Mouse (Mus musculus) ES-E14 (cell line): ENCODE measurements around the gene Fndc1. TPM values are rescaled to one million over a fixed set of nuclear protein-coding genes. Genes with fewer than 3 reads are reported as not detected.

ENCODE experiments used
- DNase-seq: peaks from one replicate; pipeline ENCODE4 v3.0.0-alpha.2; 2013; ENCODE audit warnings: low read depth, low spot score
- H3K27ac ChIP-seq: 2 replicates; pipeline ENCODE4 v1.5.1; 2012; ENCODE audit warnings: low read depth, mild to moderate bottlenecking, low read length, moderate library complexity, mixed read lengths; ENCODE audit not compliant: poor library complexity, insufficient read depth, severe bottlenecking
- H3K36me3 ChIP-seq: 2 replicates; pipeline ENCODE4 v1.6.1; 2012; ENCODE audit warnings: mild to moderate bottlenecking, low read length, moderate library complexity, mixed read lengths; ENCODE audit not compliant: control insufficient read depth, poor library complexity, insufficient read depth, severe bottlenecking
- H3K4me1 ChIP-seq, 2 experiments: fragments of 150-350 bp in 1 of 2; sonication (generic) in 1 of 2; 2 replicates each; pipeline ENCODE4 v1.6.1; 2012; ENCODE audit warnings: low read length in 2 of 2, mild to moderate bottlenecking in 1 of 2, mixed read lengths in 1 of 2; ENCODE audit not compliant: control insufficient read depth in 2 of 2, insufficient read depth in 2 of 2, poor library complexity in 1 of 2
- H3K4me3 ChIP-seq, 2 experiments: fragments of 150-350 bp in 1 of 2; sonication (generic) in 1 of 2; 2 replicates each; pipeline ENCODE4 v1.5.1; 2012; ENCODE audit warnings: low read length in 2 of 2, low read depth in 1 of 2, mild to moderate bottlenecking in 1 of 2, mixed read lengths in 1 of 2; ENCODE audit not compliant: insufficient read depth in 1 of 2, poor library complexity in 1 of 2, severe bottlenecking in 1 of 2
- H3K9ac ChIP-seq: 2 replicates; pipeline ENCODE4 v1.6.1; 2012; ENCODE audit warnings: low read depth, mild to moderate bottlenecking, low read length, mixed read lengths; ENCODE audit not compliant: poor library complexity, insufficient read depth, severe bottlenecking
- H3K9me3 ChIP-seq: fragments of 150-350 bp; sonication (generic); 2 replicates; pipeline ENCODE4 v1.6.1; 2012; ENCODE audit warnings: low read depth, mild to moderate bottlenecking, low read length; ENCODE audit not compliant: control insufficient read depth, insufficient read depth
- CHD2 ChIP-seq: IDR thresholded peaks from 2 replicates; pipeline ENCODE4 v1.6.1; 2014; ENCODE audit warnings: mild to moderate bottlenecking, low read depth, low read length, inconsistent platforms
- HCFC1 ChIP-seq: IDR thresholded peaks from 2 replicates; pipeline ENCODE4 v1.6.1; 2012; ENCODE audit warnings: low read length, inconsistent platforms, borderline replicate concordance; ENCODE audit not compliant: insufficient read depth
- MAFK ChIP-seq: IDR thresholded peaks from 2 replicates; pipeline ENCODE4 v1.6.1; 2014; ENCODE audit warnings: mild to moderate bottlenecking, low read depth, low read length, inconsistent platforms; ENCODE audit not compliant: insufficient read depth
- ZC3H11A ChIP-seq: IDR thresholded peaks from 2 replicates; pipeline ENCODE4 v1.6.1; 2012; ENCODE audit warnings: low read depth, mild to moderate bottlenecking, inconsistent platforms, low read length, borderline replicate concordance
- ZNF384 ChIP-seq: IDR thresholded peaks from 2 replicates; pipeline ENCODE4 v1.6.1; 2012; ENCODE audit warnings: low read depth, low read length, inconsistent platforms
- in situ Hi-C, 2 experiments: fragments of 600-800 bp; cut with MboI; formaldehyde crosslinking; loops; one replicate each; pipeline ENCODE4 v1.15.1; 2025; ENCODE audit warnings: low sequenced_read_pairs in 2 of 2, inconsistent platforms in 1 of 2; ENCODE audit not compliant: unreplicated experiment in 2 of 2
- total RNA-seq: library from RNA; depleted of rRNA; stranded (reverse); fragments of 300-350 nt; gene quantifications from 2 replicates; pipeline ENCODE4 v1.2.3, GENCODE M21; 2012

Fndc1 gene
- total RNA-seq, 1 experiment: 1.3 TPM

DNA sequence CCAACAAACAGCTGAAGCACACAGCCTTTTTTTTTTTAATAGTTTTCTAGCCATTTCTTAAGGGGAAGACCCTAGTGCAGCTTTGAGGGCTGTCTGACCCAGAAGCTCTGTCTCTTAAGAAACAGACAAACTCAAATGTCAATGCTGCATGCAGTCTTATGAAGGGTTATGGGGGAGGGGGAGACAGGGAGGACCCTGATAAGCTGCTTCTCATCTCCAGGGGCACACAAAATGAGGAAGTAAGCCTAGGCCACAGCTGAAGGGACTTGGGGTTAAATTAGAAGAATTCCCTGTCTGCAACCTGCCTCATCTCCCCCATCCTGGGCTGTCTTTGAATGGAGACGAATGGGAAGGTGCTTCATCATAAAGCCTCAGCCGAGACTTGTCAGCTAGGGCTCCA lies 19.1 kb downstream of the Fndc1 start:
- Histone ChIP-seq H3K4me3 (no peak overlapping the region), H3K4me1 (peaks cover 0 to 4% of the 10 kb centered on the region in 2 experiments; a peak in 1 of 4 replicates), H3K27ac (no peak overlapping the region), H3K36me3 (no peaks in the 10 kb centered on the region), H3K9ac (no peak overlapping the region), H3K9me3 (no peaks in the 10 kb centered on the region)
- DNase-seq: no peak
- in situ Hi-C loops: no loop called here
- TF ChIP-seq MAFK: no peak
- TF ChIP-seq CHD2: no peak
- TF ChIP-seq HCFC1: no peak
- TF ChIP-seq ZC3H11A: no peak
- TF ChIP-seq ZNF384: no peak

GRCm38 (mm10) chr17:7805105-7805504 lies 22.0 kb downstream of the Fndc1 start:
- Histone ChIP-seq H3K9me3 (no peaks in the 10 kb centered on the region), H3K36me3 (no peaks in the 10 kb centered on the region), H3K4me1 (peaks cover 0 to 6% of the 10 kb centered on the region in 2 experiments; a peak in 1 of 4 replicates), H3K9ac (no peak overlapping the region), H3K4me3 (no peak overlapping the region), H3K27ac (no peak overlapping the region)
- TF ChIP-seq ZNF384 (no peak), MAFK (no peak), CHD2 (no peak), ZC3H11A (no peak), HCFC1 (no peak)
- in situ Hi-C loops: no loop called here
- DNase-seq: no peak

DNA sequence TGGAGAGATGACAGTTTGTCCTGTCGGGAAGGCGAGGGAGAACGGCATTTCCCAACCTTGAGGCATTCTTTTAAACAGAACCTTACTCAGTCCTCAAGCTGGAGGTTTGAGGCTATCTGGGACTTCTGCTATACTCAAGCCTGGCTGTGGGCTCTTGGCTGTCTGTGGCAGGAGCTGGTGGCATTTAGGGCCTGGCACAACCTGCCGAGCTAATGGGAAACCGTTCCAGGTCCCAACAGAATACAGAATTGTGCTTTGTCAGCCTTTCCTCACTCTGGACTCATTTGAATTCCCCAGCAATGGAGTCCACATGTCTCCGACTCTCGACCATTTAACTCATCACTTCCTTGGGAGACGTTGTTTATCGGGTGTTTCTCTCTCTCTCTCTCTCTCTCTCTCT lies 24.6 kb downstream of the Fndc1 start:
- peaks cover 0 to 10% of the 10 kb centered on the region in 2 experiments; a peak in 1 of 4 replicates for H3K4me1 ChIP-seq
- no peak overlapping the region for H3K4me3 ChIP-seq
- no peaks in the 10 kb centered on the region for H3K9me3 ChIP-seq
- H3K36me3 ChIP-seq: no peaks in the 10 kb centered on the region
- in situ Hi-C loops: no loop called here
- no peak for TF ChIP-seq HCFC1
- no peak for TF ChIP-seq CHD2
- no peak for TF ChIP-seq MAFK
- TF ChIP-seq ZC3H11A: no peak
- no peak for TF ChIP-seq ZNF384
- no peak for DNase-seq
- no peak overlapping the region for H3K9ac ChIP-seq
- H3K27ac ChIP-seq: no peak overlapping the region

GRCm38 (mm10) chr17:7799894-7800293 lies 27.2 kb downstream of the Fndc1 start:
- Histone ChIP-seq H3K9me3 (no peaks in the 10 kb centered on the region), H3K4me1 (peaks cover 0 to 10% of the 10 kb centered on the region in 2 experiments; a peak in 1 of 4 replicates), H3K9ac (no peak overlapping the region), H3K27ac (no peak overlapping the region), H3K36me3 (no peaks in the 10 kb centered on the region), H3K4me3 (no peak overlapping the region)
- TF ChIP-seq ZNF384: no peak
- TF ChIP-seq HCFC1: no peak
- TF ChIP-seq MAFK: no peak
- TF ChIP-seq ZC3H11A: no peak
- TF ChIP-seq CHD2: no peak
- peak; percentile 16 for DNase-seq
- in situ Hi-C loops: no loop called here

GRCm38 (mm10) chr17:7795584-7795983 lies 31.5 kb downstream of the Fndc1 start:
- Histone ChIP-seq H3K9me3 (no peaks in the 10 kb centered on the region), H3K36me3 (no peaks in the 10 kb centered on the region), H3K4me3 (no peak overlapping the region), H3K4me1 (peaks cover 0 to 5% of the 10 kb centered on the region in 2 experiments; a peak in 1 of 4 replicates), H3K9ac (no peak overlapping the region), H3K27ac (no peak overlapping the region)
- TF ChIP-seq HCFC1 (no peak), ZC3H11A (no peak), MAFK (no peak)
- DNase-seq: no peak
- in situ Hi-C loops: no loop called here
